Mouse (Mus musculus): ENCODE measurements around the gene Fancg. TPM values are rescaled to one million over a fixed set of nuclear protein-coding genes. Genes with fewer than 3 reads are reported as not detected.

Gene Fancg
- polyA plus RNA-seq, 1 experiment from 2014 or later, result 12.9 TPM

Other genes starting within 250 kb of the Fancg start
- 51.2 and 59.1 TPM in 2 replicates for gene Ccl21a, start 236.5 kb downstream of the Fancg start, polyA plus RNA-seq (2015; fragmentation: Nextera tagmentation; extraction: Ambion mirVana)
- 0.06 TPM in 1 of 2 replicates, not detected in the other for gene Fam205a1, start 156.6 kb downstream of the Fancg start, polyA plus RNA-seq (2015; fragmentation: Nextera tagmentation; extraction: Ambion mirVana)
- gene Gm12394, start 153.7 kb downstream of the Fancg start, polyA plus RNA-seq (2015; fragmentation: Nextera tagmentation; extraction: Ambion mirVana), result 0.04 TPM in 1 of 2 replicates, not detected in the other
- 0.13 and 0.34 TPM in 2 replicates for gene Fam205c, start 136.3 kb downstream of the Fancg start, polyA plus RNA-seq (2015; fragmentation: Nextera tagmentation; extraction: Ambion mirVana)
- gene Phf24, start 93.8 kb downstream of the Fancg start, polyA plus RNA-seq (2015; fragmentation: Nextera tagmentation; extraction: Ambion mirVana), result 4.8 and 5.8 TPM in 2 replicates
- gene Dnajb5, start 60.7 kb downstream of the Fancg start, polyA plus RNA-seq (2015; fragmentation: Nextera tagmentation; extraction: Ambion mirVana), result 16.9 and 17.2 TPM in 2 replicates
- gene 1700022I11Rik, start 40.9 kb downstream of the Fancg start, polyA plus RNA-seq (2015; fragmentation: Nextera tagmentation; extraction: Ambion mirVana), result 0.47 and 1.4 TPM in 2 replicates
- gene Vcp, start 10.0 kb downstream of the Fancg start, polyA plus RNA-seq (2015; fragmentation: Nextera tagmentation; extraction: Ambion mirVana), result 457 and 488 TPM in 2 replicates
- gene Pigo, start 15.3 kb upstream of the Fancg start, polyA plus RNA-seq (2015; fragmentation: Nextera tagmentation; extraction: Ambion mirVana), result 15.8 and 17.8 TPM in 2 replicates
- gene Stoml2, start 21.2 kb upstream of the Fancg start, polyA plus RNA-seq (2015; fragmentation: Nextera tagmentation; extraction: Ambion mirVana), result 222 and 234 TPM in 2 replicates
- 14.3 and 15.4 TPM in 2 replicates for gene Fam214b, start 35.7 kb upstream of the Fancg start, polyA plus RNA-seq (2015; fragmentation: Nextera tagmentation; extraction: Ambion mirVana)
- 9.1 and 11.3 TPM in 2 replicates for gene Unc13b, start 48.4 kb upstream of the Fancg start, polyA plus RNA-seq (2015; fragmentation: Nextera tagmentation; extraction: Ambion mirVana)

Data from heart, embryonic 16.5 days (tissue).